Mouse (Mus musculus) frontal cortex, postnatal 25 days (tissue): ENCODE measurements around the gene Nrn1.
A peak's percentile ranks its signal among the peaks of the same experiment; 100 is the strongest.

Experiments
- DNase-seq, 2 experiments: peaks; one replicate each; pipeline ENCODE4 v3.0.0; 2022; ENCODE audit warnings: low spot score in 2 of 2

Gene Nrn1

GRCm38 (mm10) chr13:36734731-36735571 lies at the start of gene Nrn1:
Nrn1 (minus strand) TSS chr13:36735131.
- DNase-seq = peak in 1 of 2 experiments; percentile 30

DNA sequence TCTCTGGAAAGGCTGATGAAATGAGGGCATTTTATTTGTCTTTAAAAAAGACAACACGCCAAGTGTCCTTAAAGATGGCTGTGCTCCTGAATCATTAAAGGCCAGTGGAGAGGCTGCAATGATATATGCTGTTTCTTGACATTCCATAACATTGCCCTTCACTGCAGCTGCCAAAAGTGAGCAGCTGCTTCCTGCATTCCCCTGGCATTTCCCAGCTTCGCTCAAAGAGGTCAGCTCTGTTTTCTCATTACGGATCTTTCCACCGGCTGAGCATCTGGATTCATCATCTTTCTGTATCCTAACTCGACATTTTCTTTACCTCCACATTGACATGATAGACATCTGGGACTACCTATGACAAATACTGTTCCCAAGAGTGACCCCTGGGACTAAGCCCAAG lies 44.7 kb upstream of the Nrn1 start:
- no peak for DNase-seq

- no peak for DNase-seq
Measured at GRCm38 (mm10) chr13:36766801-36767200, 31.9 kb upstream of the Nrn1 start.

- no peak for DNase-seq
Measured at GRCm38 (mm10) chr13:36751861-36752260, 16.9 kb upstream of the Nrn1 start.

GRCm38 (mm10) chr13:36750056-36750455 lies 15.1 kb upstream of the Nrn1 start:
- no peak for DNase-seq

DNA sequence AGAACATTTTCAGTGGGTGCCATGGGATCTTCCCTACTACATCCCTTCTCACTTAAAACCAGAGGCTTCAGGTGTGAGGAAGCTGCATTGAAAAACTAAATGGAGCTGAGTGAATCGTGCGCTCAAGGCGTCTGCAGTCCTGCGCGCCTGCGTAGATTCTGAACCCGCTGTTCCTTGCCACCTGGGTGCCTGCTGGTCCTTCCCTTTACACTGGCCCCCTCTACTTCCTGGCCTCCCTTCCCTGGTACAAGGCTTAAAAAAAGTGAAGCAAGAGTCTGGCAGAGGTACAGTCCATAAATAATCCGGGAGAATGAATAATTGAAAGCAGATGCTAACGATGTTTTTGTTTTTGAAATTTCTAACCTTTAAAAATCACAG lies 1.7 kb upstream of the Nrn1 start:
- no peak for DNase-seq

- peak in 1 of 2 experiments; percentile 33 for DNase-seq
Measured at GRCm38 (mm10) chr13:36735901-36736618, 1.1 kb upstream of the Nrn1 start.

GRCm38 (mm10) chr13:36733989-36734690 lies 791 bp downstream of the Nrn1 start:
- DNase-seq = peak in 1 of 2 experiments; percentile 24

- no peak for DNase-seq
Measured at GRCm38 (mm10) chr13:36733566-36733965, 1.4 kb downstream of the Nrn1 start.

GRCm38 (mm10) chr13:36732891-36733490 lies 1.9 kb downstream of the Nrn1 start:
- DNase-seq = no peak

DNA sequence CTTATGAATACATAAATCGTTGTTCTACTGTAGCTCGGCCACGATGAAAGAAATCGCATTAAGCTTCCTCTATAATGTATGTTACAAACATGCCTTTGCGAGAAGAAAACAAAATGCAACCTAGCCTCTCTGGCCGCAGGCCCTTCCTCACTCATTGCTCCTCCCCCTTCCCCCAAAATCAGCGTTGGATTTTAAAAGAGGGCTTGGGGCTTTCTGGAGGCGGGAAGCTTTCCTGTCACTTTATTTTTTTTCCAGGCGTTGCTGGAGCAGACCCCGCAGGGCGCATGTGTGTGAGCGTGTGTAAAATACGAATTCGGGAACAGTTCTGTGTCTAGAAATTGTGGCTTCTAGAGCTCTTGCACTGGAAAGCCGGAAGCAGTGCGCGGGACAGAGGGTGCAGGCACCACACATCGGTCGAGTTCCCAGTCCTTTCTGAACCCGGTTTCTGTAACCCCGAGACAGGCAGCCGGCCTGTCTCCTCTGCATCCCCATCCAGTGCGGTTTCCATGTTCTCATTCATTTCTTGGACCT lies 2.9 kb downstream of the Nrn1 start:
- peak; percentile 11 to 29 for DNase-seq

- DNase-seq = peak in 1 of 2 experiments; percentile 31
Measured at GRCm38 (mm10) chr13:36731016-36731930, 3.7 kb downstream of the Nrn1 start.

DNA sequence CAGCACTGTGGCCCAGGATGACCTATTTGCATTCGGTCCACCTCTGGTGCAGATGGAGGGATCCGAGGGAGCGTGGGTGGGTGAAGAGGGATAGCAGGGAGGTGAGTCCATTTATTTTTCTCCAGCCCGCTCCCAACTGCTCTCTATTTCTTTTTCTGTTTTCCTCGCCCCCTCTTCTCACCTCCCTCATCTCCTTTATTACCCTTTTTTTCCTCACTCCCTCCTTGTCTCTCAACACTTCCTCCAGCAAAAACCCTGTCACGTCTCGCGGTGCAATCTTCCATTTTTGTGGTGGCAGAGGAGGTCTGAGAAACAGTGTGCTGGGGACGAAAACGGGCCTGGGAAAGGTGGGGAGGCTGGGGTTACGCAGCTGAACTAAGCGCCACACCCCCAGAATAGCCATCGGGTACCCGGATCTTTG lies 4.6 kb downstream of the Nrn1 start:
- DNase-seq = peak in 1 of 2 experiments; percentile 33

DNA sequence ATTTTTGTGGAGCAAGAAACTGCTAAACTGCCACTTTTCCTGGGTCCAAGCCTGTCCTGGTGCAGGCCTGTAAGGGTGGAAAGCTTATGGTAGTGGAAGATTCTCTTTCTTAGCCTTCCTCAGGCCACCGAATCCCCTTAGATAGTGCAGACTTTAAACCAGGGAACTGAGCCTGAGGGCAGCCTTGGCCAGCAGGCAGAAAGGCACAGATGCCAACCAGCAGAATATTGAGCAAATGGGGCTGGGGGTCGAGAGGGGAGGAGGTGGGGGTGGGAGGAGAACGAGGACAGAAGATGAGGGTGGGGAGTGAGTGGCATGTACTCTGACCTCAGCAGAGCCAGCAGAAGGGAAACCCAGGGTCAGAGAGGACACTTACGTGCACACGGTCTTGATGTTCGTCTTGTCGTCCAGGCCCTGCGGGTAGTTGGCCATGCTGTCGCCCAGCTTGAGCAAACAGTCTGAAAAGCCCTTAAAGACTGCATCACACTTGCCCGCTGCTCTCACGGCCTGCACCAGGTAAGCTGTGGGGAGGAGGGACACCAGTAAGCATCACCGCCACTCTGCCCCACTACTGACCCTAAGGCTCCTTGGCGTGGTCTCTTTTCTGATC lies 5.1 kb downstream of the Nrn1 start:
- no peak for DNase-seq

GRCm38 (mm10) chr13:36728509-36728908 lies 6.4 kb downstream of the Nrn1 start:
- DNase-seq = no peak

- DNase-seq = no peak
Measured at GRCm38 (mm10) chr13:36727779-36728470, 7.0 kb downstream of the Nrn1 start.

- DNase-seq = peak; percentile 40 to 44
Measured at GRCm38 (mm10) chr13:36726951-36727778, 7.8 kb downstream of the Nrn1 start.

GRCm38 (mm10) chr13:36726551-36726950 lies 8.4 kb downstream of the Nrn1 start:
- DNase-seq = peak in 1 of 2 experiments; percentile 12

DNA sequence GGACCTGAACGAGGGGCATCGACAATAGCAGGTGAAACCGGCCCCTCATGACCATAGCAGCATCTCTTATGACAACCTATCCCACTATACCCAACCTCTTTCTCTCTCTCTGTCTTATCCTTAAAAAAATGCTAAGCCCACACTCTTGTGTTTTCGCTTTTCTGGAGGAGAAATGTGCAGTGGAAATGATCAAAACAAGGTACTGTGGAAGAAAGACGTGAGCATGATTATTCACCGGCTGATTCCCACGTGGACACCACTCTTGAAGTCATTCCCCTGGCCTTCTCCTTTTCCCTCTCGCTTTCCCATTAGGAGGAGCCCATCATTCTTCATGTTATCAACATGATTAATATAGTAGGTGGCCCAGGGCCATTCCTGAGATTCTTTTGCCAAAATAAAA lies 9.1 kb downstream of the Nrn1 start:
- DNase-seq = no peak
